Mouse (Mus musculus) right cerebral cortex, postnatal 36 days (tissue): ENCODE data around the gene Sorbs1.

ENCODE experiments used
- DNase-seq, 2 experiments: peaks; one replicate each; pipeline ENCODE4 v3.0.0; 2022; ENCODE audit warnings: low spot score in 2 of 2, mixed read lengths in 1 of 2

The Sorbs1 gene

DNA sequence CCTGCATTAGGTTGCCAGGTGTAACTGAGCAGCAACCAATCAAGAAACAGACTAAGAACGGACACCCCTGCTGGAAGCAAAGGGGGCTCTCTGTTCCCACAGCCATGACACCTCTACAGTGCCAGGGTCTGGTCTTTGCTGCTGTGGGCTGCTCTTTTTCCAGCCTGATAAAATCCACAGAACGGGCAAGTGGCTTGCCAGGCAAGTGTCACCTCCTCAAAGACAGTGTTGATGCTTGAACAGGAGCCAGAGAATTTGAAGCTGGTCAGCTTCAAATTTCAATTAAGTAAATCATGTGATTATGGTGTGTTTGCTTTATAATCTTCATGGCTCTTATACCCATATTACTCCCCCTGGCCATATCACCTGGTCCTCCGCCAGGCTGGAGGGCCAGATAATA lies 166.7 kb downstream of the Sorbs1 start:
- DNase-seq: no peak

DNA sequence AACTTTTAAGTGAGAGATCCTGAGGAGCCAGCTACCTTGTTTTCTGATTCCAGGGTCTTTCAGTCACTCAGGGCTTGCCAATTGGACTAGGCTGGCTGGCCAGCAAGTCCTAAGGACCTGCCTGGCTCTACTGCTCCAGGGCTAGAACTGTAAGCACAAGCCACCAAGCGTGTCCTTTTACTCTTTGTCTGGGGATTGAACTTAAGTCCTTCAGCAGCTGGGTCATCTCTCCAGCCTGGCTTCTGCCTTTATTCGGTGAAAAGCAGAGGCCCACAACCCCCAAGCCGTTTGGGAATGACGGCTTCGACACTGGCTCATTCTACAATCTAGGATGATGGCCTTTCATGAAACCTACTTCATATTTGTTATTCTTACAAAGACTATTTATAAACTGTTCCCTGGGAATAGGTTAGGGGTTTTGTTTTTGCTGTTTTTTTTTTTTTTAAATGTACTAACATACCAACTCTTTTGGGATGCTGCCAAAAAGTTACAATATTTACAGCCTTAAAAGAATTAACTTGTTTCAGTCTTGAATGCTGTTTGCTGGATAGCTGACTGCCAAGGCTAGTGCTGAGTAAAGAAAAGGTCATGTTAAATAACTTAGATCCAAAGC lies 167.2 kb downstream of the Sorbs1 start:
- no peak for DNase-seq

DNA sequence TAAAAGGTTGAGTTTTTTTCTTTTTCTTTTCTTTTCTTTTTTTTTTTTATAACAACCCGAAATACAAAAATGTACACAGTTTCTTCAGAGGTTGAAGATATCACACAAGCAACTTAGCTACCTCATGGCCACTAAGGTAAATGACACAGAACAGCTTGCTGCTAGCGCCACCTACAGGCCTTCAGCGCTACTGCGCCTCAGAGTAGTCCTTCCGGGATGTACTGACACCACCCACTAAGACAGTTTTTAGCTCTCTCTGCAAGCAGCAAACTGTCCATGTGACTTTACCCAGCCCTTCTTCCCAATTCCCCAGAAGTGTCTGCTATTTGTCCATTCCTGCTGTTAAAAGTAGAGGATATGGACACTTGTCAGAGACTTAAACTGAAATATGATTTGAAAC lies 167.9 kb downstream of the Sorbs1 start:
- DNase-seq: no peak

DNA sequence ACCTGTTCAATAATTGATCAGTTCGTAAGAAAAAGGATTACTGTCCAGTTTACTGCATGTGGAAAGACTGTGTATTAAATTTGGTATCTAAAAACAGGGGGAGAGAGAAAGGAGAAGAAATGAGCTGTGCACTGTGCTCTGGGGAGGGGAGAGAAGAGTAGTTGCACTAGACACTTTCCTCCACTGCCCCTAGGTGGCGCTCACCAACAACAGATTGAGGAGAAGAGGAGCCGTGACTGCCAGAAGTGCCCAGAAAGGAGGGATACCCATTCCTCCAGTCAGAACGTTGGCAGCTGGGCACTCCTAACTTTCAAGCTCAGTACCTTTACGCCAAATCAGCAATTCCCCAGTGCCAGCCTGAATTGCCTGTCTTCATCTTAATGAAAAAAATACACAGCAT lies 170.6 kb downstream of the Sorbs1 start:
- DNase-seq: peak; percentile 56 to 63

DNA sequence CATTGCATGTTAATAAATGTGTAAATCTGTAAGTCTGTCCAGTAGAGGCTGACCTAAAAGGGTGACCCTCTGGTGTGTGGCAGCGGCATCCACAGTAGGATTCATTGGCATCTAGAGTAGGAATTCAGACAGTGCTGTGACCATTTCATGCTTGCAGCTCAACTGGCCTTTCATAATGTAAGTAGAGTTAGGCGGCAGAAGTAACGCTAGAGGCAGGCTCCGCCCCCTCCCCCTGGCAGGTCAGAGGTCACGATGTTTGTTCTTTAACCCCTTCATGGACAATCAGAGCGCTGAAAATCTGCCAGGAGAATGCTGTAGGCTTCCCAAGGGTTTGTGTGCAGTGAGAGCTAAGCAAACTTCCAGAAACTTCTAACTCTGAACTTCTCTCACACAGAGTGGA lies 172.4 kb downstream of the Sorbs1 start:
- DNase-seq: no peak

DNA sequence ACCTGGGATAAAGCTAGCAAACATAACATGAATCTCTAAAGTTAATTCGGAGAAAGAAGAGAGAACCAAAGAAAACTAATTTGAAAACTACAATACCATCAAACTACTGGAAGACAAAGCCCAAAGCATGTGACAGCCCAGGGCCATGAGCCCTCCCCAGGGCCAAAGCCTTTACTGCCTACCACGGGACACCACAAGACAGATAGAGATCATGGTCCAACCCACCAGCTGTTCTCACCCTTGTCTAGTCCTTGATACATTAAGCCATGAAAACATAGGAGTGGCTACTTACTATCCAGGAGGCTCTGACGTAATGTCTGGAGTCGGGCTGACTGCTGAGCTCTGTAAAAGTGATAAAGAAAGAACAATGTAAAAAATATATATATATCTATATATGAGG lies 176.9 kb downstream of the Sorbs1 start:
- DNase-seq: no peak

DNA sequence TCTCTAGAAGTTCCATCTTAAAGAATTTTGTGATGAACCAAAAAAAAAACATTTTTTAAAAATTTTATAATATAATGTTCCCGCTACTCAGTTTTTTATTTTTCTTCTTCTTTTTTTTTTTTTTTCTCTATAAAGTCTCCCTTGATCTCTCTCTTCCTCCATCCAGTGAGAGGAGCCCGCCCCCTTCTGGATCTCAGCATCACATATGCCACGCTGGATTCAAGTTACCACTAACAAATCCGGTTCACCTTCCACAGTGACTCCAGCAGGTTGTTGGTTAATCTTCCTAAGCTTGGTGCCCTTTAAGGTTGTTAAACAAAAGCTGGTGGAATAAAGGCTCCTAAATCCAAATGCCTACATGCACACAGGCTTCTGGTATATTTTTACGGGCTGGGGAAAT lies 179.7 kb downstream of the Sorbs1 start:
- no peak for DNase-seq

DNA sequence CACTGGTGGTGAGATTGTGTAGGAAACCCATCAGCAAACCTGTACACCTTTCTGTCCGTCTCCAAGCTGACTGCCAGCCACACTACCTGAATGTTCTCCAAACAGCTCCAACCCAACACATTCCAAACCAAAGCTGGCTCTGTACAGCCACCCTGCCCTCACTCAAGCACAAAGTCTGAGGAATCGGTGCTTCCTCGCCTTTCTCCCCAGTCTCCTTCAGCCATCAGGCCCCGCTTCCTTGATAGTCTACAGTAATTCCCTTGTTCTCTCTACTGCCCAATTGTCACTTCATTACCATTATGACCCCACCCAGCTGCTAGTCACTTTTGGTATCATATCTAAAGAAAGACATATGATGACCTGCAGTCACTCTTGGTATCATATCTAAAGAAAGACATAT lies 180.5 kb downstream of the Sorbs1 start:
- DNase-seq: no peak

DNA sequence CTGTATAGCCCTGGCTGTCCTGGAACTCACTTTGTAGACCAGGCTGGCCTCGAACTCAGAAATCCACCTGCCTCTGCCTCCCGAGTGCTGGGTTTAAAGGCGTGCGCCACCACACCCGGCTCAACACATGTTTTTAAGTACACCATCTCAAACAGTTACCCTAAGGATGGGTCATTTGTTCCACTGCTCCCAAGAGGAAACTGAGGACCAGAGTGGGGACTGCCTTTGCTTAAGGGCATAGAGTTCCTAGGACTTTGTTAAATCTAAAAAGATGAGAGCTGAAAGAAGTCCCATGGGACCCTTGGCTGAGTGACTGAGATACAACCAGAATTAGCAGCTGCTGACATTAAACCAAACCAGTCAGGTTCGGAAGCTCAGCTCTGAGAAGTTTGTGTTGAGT lies 181.3 kb downstream of the Sorbs1 start:
- DNase-seq: no peak

DNA sequence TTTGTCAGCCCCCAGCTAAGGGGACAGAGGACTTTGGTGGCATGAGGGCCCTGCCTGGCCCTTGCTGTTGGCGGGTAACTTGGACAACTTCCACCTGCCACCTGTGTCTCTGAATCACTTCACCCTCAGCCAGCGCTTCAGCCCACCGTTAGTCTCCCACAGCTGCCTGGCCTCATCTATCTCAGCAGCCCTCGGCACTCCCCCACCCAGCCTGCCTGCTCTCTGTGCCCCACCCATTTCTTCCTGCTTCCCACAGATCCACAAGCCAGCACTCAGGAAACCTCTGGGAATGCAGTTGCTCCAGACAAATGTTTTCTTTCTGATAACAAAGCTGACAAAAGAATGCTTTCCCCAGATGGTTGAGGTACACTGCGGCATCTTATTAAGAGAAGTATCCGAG lies 181.7 kb downstream of the Sorbs1 start:
- DNase-seq: no peak

DNA sequence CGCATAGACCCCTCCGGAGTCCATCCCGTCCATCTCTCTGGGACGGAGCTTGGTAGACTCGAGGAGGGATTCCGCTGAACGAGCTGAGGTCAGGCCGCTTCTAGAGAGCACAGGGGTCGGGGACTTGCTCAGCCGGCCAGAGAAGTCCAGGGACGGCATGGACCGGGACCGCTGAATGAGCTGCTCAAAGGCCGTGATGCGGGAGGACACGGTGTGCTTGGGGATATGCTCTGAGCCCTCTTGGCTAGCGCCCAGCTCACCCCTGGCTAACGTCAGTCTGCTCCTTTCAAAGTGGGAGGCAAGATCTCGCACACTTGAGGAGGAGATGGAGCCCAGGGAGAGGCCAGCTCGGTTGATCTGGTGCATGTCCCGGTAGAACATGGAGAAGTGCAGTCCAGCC lies 187.5 kb downstream of the Sorbs1 start:
- DNase-seq: no peak

DNA sequence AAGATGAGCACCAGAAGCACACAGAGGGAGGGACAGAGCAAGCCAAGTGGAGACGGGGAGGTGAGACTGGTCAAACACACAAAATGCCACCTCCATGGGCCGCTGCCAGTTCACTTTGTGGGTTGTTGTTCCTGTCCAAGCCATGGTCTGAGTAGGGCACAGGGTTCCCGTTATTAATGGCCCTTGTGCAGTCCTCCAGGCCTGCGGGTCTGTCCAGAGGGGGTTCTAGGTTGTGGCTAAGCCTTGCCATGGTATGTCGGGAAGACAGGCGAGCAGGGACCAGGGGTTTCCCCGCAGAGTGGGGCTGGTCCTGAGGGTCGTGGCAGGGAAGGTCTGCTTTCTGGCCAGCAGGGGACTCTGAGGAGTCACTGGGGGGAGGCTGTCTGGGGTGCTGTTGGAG lies 188.2 kb downstream of the Sorbs1 start:
- DNase-seq: no peak

DNA sequence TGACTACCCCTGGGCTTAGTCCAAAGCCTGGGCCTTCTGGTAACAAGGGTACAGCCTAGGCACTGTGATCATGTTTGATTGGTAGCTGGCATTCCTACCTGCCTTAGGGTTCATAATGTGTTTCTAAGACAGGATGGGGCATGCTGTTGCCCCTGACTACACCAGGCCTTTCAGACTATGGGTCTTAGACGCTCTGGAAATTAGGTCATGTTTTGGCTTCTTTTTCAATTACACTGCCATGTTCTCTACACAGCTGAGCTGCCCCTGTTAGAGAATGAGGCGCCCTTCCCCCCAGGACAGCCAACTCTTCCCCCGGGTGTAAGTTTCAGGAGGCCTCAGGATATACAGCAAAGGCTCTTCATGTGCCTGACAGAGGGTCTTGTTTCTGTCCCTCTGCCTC lies 191.4 kb downstream of the Sorbs1 start:
- no peak for DNase-seq

DNA sequence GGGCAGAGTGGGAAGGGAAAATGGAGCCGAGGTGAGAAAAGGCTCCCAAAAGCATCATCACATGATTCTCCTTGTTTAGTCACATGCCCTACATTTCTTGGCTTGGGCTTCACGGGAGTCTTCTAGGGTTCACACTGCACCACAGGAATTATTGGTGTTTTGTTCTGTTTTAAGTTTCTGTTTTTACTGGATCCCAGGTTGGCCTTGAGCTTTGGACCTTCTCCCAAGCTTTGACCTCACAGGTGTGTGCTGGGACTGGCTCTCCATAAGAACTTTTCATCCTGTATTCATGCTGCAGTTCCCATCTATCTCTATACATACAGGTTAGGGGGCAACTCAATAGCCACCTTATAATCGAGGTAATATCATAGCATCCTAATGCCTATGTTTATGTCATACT lies 194.4 kb downstream of the Sorbs1 start:
- no peak for DNase-seq

DNA sequence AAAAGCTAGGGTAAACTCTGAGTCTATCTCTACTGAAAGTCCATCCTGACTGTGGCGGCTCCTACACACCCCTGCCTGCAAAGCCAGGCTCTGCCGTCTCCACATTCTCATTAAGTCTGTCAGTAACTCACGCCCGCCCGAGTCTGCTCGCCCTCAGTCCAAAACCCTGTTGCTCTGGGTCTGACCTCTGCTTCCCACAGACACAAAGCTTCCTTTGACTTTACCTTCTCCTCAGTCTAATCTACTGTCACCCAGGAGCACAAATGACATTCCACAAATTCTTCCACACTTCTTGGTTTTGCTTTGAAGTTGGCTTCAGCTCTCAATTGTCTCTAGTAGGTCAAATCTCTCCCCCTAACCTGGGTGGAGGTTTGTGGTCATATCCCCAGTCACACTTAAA lies 195.1 kb downstream of the Sorbs1 start:
- no peak for DNase-seq

DNA sequence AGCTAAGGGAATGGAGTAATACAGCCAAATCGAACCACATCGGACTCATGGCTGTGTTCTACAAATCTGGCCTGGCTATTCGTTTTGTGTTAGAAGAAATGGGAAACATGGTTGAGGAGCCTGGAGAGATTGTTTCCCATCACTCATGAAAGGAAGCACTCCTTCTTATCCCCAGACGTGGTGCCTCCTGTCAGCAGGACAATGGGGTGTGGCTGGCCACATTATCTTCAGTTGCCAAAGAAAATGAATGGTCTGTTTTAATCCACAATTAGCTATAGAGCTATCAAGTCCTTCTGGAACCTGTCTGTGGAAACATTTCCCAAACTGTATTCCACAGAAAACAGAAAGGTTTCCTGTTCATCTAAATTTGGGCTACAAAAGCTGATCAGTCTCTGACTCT lies 196.6 kb downstream of the Sorbs1 start:
- DNase-seq: no peak

DNA sequence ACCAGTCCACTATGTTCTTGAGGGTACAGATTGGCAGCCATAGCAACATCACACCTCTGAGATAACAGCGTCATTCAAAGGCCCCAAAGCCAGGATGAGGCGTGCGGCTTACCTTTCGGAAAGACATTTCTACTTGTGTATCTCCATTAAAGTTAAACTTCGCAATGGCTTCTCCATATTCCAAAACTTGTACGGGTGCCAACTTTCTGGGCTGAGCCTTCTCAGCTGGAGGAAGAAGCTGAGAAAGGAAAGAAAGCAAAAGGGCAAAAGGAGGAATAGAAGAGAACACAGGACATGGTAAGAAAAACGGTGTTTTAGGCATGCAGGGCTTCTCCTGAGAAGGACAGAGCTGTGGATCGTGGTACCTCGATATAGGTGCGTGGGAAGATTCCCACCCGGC lies 199.3 kb downstream of the Sorbs1 start:
- no peak for DNase-seq

DNA sequence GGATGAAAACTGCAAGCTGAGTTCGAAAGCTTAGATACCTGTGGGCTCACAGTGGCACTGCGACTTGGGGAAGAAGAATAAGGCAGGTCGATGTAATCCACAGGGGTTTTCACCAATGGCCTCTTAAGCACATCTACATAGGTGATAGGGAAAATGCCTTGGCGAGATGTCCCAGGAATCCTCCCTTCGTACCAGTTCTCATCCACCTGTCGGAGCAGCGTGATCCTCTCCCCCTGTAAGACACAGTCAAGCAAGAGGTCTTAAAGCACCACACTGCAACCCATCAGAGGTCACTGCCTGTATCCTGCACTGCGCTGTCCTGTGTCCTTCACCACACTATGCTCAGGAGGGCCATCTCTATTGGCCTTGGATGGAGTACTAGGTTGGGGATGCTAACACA lies 201.9 kb downstream of the Sorbs1 start:
- DNase-seq: no peak

DNA sequence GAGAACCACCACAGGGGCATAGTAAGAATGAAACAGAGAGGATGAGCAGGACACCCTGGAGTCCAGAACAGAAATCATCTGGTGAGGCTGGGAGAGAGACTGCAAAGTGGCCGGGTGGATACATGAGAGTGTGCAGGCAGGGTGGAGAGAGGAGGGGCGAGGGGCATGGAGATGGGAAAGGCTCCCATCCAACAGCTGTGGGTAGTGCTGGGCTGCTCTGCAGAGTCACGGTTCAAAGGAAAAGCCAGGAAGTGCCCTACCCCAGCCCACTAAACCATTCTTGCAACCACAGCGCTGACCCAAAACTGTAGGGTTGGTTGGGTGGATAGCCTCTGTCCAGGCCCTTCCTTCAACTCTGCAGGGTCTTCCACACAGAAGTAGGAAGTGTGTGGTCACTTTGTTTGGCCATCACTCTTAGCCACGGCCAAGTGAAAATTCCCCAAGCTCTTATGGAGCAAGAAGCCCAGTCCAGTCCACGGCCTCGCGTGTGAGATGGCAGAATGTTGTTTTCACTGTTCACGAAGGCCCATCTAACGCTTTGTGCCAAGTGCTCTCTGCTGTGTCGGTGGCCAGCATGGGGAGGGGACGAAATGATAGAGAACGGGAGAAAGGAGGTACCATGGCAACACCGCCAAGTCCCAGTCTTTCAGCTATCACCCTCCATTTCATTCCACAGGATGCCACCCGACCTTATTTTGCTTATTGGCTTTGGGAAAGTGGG lies 203.0 kb downstream of the Sorbs1 start:
- DNase-seq: no peak

DNA sequence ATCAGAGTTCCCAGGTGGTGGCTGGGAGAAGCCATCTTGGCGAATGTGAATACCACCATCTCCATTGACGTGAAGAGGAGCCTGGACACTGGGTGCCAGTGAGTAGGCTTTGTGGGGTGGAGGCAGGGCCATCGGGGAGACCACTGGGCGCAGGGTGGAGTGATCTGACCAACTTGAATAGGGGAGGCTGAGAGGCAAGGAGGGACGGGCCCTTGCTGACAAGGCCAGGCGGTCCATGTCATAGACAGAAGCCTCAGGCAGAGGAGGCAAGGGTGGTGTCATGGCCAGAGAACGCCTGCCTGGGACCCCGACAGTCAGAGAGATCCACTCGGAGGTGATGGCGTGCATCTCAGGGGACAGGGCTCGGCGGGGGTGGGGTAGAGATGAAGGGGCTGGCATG lies 203.7 kb downstream of the Sorbs1 start:
- no peak for DNase-seq

DNA sequence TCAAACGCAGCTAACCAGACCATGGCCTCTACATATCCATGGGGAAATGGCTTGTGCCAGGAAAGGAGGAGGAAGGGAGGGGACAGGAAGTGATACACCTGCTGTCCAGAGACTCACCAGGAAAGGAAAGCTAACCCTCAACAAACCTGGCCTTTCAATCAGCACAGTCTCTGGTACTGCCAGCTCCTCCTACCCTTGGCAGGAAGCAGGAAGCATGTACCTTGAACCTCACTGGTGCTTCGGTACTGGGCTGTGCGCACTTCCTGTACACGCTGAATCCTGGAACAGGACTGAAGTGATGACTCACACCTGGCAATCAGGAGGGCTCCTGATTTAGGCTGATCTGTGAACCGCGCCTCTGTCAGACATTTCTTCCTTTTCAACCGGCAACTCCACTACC lies 206.0 kb downstream of the Sorbs1 start:
- peak in 1 of 2 experiments; percentile 36 for DNase-seq

DNA sequence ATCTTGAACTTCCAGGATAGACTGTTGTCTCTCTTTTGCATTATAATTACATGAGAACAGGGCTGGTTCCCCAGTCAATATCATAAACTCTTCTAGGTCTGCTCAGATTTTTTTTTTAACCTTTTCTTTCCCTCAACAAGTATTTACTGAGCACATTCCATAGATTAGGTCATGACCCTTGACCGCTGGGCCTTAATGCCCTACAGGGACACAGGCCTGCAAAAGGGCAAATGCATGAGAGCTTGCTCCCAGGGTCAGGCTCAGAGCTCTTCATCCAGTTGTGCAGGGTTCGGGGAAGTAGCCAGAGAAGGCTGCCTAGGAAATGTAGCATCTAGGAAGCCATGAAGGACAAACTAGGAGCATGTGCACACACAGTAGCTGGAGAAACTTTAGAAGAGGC lies 206.9 kb downstream of the Sorbs1 start:
- DNase-seq: no peak

DNA sequence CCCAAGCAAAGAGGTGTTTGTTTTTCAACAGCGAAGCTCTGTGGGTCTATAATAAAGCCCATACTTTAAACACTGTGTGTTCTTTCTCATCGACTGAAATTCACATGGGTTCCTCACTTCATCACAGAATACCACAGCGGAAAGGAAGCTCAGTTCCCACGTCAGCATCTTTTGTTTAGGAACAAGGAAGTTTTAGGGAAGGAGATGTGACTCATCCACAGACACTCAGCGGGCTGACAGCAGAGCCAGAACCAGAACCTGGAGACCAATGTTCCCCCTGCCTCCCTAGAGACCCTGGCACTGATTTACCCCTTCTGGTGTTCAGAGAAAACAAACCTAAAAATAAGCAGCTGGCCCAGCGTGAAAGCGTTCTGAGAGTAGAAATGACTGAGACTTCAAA lies 208.1 kb downstream of the Sorbs1 start:
- no peak for DNase-seq

DNA sequence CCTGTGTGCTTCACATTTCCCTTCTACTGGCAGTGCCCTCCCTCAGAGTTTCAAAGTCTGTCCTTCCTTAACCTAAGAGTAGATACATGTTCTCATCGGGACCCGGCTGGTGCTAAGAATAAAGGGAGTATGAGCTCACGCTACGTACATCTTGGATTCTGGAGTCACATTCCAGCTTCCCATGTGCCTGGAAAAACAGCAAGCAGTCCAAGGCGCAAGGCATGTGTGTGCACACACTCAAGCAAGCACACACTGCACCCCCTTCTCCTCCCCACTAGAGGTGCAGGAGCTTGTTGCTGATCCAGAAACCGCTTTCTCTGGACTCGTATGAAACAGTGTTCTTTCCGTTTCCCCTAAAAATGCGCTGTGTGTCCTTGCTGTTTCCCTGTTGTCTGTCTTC lies 210.7 kb downstream of the Sorbs1 start:
- peak; percentile 58 to 61 for DNase-seq
